In the genomic region with DNA sequence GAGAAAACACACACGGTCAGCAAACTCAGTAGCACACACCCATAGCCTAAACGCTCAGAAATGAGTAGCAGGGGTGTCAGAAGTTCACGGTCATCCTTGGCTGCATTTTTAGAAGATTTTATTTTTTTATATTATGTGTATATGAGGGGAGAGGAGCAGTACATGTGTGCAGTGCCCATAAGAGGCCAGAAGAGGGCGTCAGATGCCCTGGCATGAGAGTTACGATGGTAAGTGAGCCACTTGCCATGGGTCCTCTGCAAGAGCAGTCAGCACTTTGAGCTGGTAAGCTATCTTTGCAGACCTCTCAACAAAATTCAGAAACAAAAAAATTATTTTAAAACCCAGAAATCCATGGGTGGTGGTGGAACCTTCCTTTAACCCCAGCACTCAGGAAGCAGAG, we compare ENCODE assay signal across 18 mouse cellular contexts. TPM values are rescaled to one million over a fixed set of nuclear protein-coding genes. Genes with fewer than 3 reads are reported as not detected.
DNase-seq lines count a peak whose midpoint lies in the region; ATAC-seq and TF ChIP-seq lines count a peak whose summit lies in the region.
"Had no signal": no experiment of that assay in that cellular context is flagged by ENCODE, and none has a peak within 500 bp of the region (broad histone marks: within the 10 kb centered on the region; RNA-seq: fewer than 3 reads in every experiment).

No protein-coding gene starts in this region.

- WGBS in hindbrain, embryonic 11.5 days: 86% methylated on average over 5 of the region's 5 CpGs
- 86% methylated on average over 5 of the region's 5 CpGs for WGBS in hindbrain, embryonic 12.5 days
- 87% methylated on average over 5 of the region's 5 CpGs for WGBS in lung, postnatal 0 days
- 91% methylated on average over 5 of the region's 5 CpGs for WGBS in lung, adult 2 months

- H3K36me3 ChIP-seq in hindbrain, embryonic 11.5 days (ENCODE audit: control insufficient read depth, insufficient read depth, low read length): no peaks in the 10 kb centered on the region; the same call in 1 of the 2 replicates
- peaks cover 61% of the 10 kb centered on the region for H3K36me3 ChIP-seq in hindbrain, embryonic 12.5 days
- peaks cover 36% of the 10 kb centered on the region; the same call in 1 of the 2 replicates for H3K36me3 ChIP-seq in lung, postnatal 0 days (ENCODE audit: insufficient read depth, low read length)

- DNase-seq in hindbrain, embryonic 11.5 days (ENCODE audit: low spot score): peak; percentile 36
- DNase-seq in lung, postnatal 0 days (ENCODE audit: low spot score): no peak
- DNase-seq in lung, adult 2 months: no peak
- DNase-seq in R1 (ENCODE audit: low read depth, low spot score): peak; percentile 57
- DNase-seq in adrenal gland, postnatal 25 days: no peak
- DNase-seq in heart, adult 18-20 months: no peak
- DNase-seq: cerebellum, adult 11 months had no signal

- no peak for TF ChIP-seq POLR2A in lung, adult 2 months (IDR thresholded peaks at IDR 0.05; ENCODE audit: borderline replicate concordance, extremely low read depth, low read depth, low read length)

- no peaks in the 10 kb centered on the region for H3K9me3 ChIP-seq in hindbrain, embryonic 11.5 days (ENCODE audit: control insufficient read depth, low read length)
- H3K9me3 ChIP-seq in hindbrain, embryonic 12.5 days (replicated peaks): no peaks in the 10 kb centered on the region
- no peaks in the 10 kb centered on the region for H3K9me3 ChIP-seq in lung, postnatal 0 days (ENCODE audit: low read length)
- H3K9me3 ChIP-seq: heart, embryonic 15.5 days; limb, embryonic 10.5 days; neural tube, embryonic 12.5 days had no signal

- no peak for ATAC-seq in hindbrain, embryonic 11.5 days (ENCODE audit: low FRiP score)
- no peak for ATAC-seq in hindbrain, embryonic 12.5 days (ENCODE audit: low FRiP score)
- no peak for ATAC-seq in lung, postnatal 0 days
- ATAC-seq: CD4-positive, CD25-positive, alpha-beta regulatory T cell, adult 4 months; hindbrain, embryonic 16.5 days had no signal

- H3K27ac ChIP-seq in hindbrain, embryonic 11.5 days (ENCODE audit: low read depth, low read length): no peak overlapping the region
- H3K27ac ChIP-seq in hindbrain, embryonic 12.5 days: no peak overlapping the region
- no peak overlapping the region for H3K27ac ChIP-seq in lung, postnatal 0 days (ENCODE audit: low read length)
- H3K27ac ChIP-seq: heart, embryonic 15.5 days; limb, embryonic 10.5 days; neural tube, embryonic 12.5 days had no signal

- no peak overlapping the region for H3K4me3 ChIP-seq in hindbrain, embryonic 11.5 days (ENCODE audit: low read depth, low read length)
- H3K4me3 ChIP-seq in hindbrain, embryonic 12.5 days: no peak overlapping the region
- H3K4me3 ChIP-seq in lung, postnatal 0 days (ENCODE audit: low read depth, low read length): no peak overlapping the region
- no peak overlapping the region for H3K4me3 ChIP-seq in lung, adult 2 months (replicated peaks; ENCODE audit: extremely low read depth, low read depth, low read length)
- H3K4me3 ChIP-seq: heart, embryonic 15.5 days; limb, embryonic 10.5 days; neural tube, embryonic 12.5 days had no signal

- TF ChIP-seq CTCF in lung, postnatal 0 days (IDR thresholded peaks at IDR 0.05): peak; percentile 22; the same call in 1 of the 2 replicates
- no peak for TF ChIP-seq CTCF in lung, adult 2 months (IDR thresholded peaks at IDR 0.05; ENCODE audit: insufficient read depth, low read length)

- H3K4me1 ChIP-seq in hindbrain, embryonic 11.5 days (replicated peaks; ENCODE audit: control insufficient read depth, insufficient read depth, low read length): peaks cover 2% of the 10 kb centered on the region; the same call in 1 of the 2 replicates
- H3K4me1 ChIP-seq in hindbrain, embryonic 12.5 days: peaks cover 36% of the 10 kb centered on the region
- H3K4me1 ChIP-seq in lung, postnatal 0 days (ENCODE audit: insufficient read depth, low read depth, low read length): no peaks in the 10 kb centered on the region
- H3K4me1 ChIP-seq in lung, adult 2 months (ENCODE audit: control insufficient read depth, insufficient read depth, low read length): no peaks in the 10 kb centered on the region

- TF ChIP-seq EP300 in lung, postnatal 0 days (IDR thresholded peaks at IDR 0.05): no peak

- no peak overlapping the region for H3K9ac ChIP-seq in hindbrain, embryonic 11.5 days (ENCODE audit: low read depth, low read length)
- H3K9ac ChIP-seq in hindbrain, embryonic 12.5 days: no peak overlapping the region
- no peak overlapping the region for H3K9ac ChIP-seq in lung, postnatal 0 days (replicated peaks; ENCODE audit: low read depth)
- H3K9ac ChIP-seq: heart, embryonic 15.5 days; neural tube, embryonic 12.5 days had no signal

- H3K4me2 ChIP-seq in hindbrain, embryonic 11.5 days (replicated peaks; ENCODE audit: low read depth, low read length): no peak overlapping the region
- H3K4me2 ChIP-seq in hindbrain, embryonic 12.5 days (replicated peaks): no peak overlapping the region
- H3K4me2 ChIP-seq in lung, postnatal 0 days (replicated peaks; ENCODE audit: low read depth, low read length): no peak overlapping the region
- H3K4me2 ChIP-seq: heart, embryonic 15.5 days; neural tube, embryonic 12.5 days had no signal

- H3K27me3 ChIP-seq in hindbrain, embryonic 11.5 days (ENCODE audit: control insufficient read depth, insufficient read depth, low read length): no peaks in the 10 kb centered on the region; the same call in none of the 2 replicates
- H3K27me3 ChIP-seq in hindbrain, embryonic 12.5 days: peaks cover 44% of the 10 kb centered on the region
- no peaks in the 10 kb centered on the region for H3K27me3 ChIP-seq in lung, postnatal 0 days (replicated peaks; ENCODE audit: insufficient read depth, low read length)
- H3K27me3 ChIP-seq: heart, embryonic 15.5 days had no signal

RNA-seq across cellular contexts. Expression of a gene that starts 40.6 kb away (rescaled TPM):
- polyA plus RNA-seq in hindbrain, embryonic 11.5 days (2014; fragmentation: Nextera tagmentation; extraction: Ambion mirVana): 0.74 and 0.96 TPM in 2 replicates
- polyA plus RNA-seq in hindbrain, embryonic 12.5 days (2016; fragmentation: Nextera tagmentation; extraction: Ambion mirVana): 2.7 and 2.9 TPM in 2 replicates
- 0.90 and 1.2 TPM in 2 replicates for polyA plus RNA-seq in lung, postnatal 0 days (2015; fragmentation: Nextera tagmentation; extraction: Ambion mirVana)
- not detected in 2 replicates for polyA plus RNA-seq in lung, adult 2 months (2012; rRNA removed)
- total RNA-seq in adrenal gland, postnatal 25 days (2021): not detected in 2 replicates
- not detected for total RNA-seq in heart, adult 18-20 months (2021)
- total RNA-seq: adrenal gland, postnatal 4 days; layer of hippocampus, postnatal 14 days; megakaryocyte progenitor cell, adult 5-6 weeks had no signal
- polyA plus RNA-seq: frontal cortex, adult 2 months; urinary bladder, adult 2 months had no signal

Comparison
In these comparisons a context has a peak if more than half of its experiments do, and no peak if none do; other contexts are left out.
1. DNase-seq: peak in hindbrain, embryonic 11.5 days (single experiment) and R1 (single experiment); none in lung, postnatal 0 days (single experiment), lung, adult 2 months (single experiment), adrenal gland, postnatal 25 days (single experiment) and heart, adult 18-20 months (0 of 2).